Mouse (Mus musculus): ENCODE results near the gene Nptx1.

DNA sequence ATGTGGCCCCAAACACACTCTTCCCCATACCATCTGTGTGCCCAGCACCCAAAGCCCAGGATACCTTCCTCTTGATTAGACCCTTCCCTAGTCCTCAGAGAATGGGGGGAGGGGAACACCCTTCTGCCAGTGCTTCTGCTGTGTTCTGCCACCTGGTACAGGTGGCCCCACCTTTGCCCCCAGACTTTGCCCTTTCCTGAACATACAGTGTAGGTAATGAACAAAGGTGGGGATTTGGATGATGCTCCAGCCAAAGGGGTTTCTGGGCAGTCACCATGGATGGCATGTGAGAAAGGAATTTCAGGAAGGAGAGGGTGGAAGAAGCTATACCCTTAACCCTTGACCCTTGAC lies 26.9 kb downstream of the Nptx1 start:
- TF ChIP-seq POLR2A (IDR thresholded peaks at IDR 0.05; ENCODE audit: extremely low read depth, insufficient read depth, low read length): no peak
- TF ChIP-seq CTCF (IDR thresholded peaks at IDR 0.05; ENCODE audit: low read depth, low read length): no peak
